Mouse (Mus musculus) liver, embryonic 14.5 days (tissue): ENCODE results near the gene Phldb2. TPM values are rescaled to one million over a fixed set of nuclear protein-coding genes. Genes with fewer than 3 reads are reported as not detected.

Experiments used
- ATAC-seq: fragments of 200-750 bp; cut with Nextera tagmentation; 2 replicates; pipeline ENCODE4 v1.8.0; 2017; ENCODE audit warnings: moderate number of reproducible peaks, mild to moderate bottlenecking, moderate library complexity; ENCODE audit not compliant: insufficient read depth
- DNase-seq, 3 experiments: peaks; one replicate each; pipeline ENCODE4 v3.0.0-alpha.2; 2012 to 2013; ENCODE audit warnings: low read depth in 3 of 3, low spot score in 3 of 3
- H3K27ac ChIP-seq: fragments of 300-500 bp; sonication (generic); 2 replicates; pipeline ENCODE4 v1.5.1; 2014; ENCODE audit warnings: moderate library complexity, mild to moderate bottlenecking, control low read depth, inconsistent platforms
- H3K27me3 ChIP-seq: fragments of 300-500 bp; sonication (generic); 2 replicates; pipeline ENCODE4 v1.6.1; 2014; ENCODE audit warnings: mild to moderate bottlenecking, low read length, moderate library complexity; ENCODE audit not compliant: control insufficient read depth, insufficient read depth
- H3K36me3 ChIP-seq: fragments of 300-500 bp; sonication (generic); replicated peaks from 2 replicates; pipeline ENCODE4 v1.6.1; 2014; ENCODE audit warnings: low read depth; ENCODE audit not compliant: control insufficient read depth, insufficient read depth
- H3K4me1 ChIP-seq, 2 experiments: fragments of 200-500 bp in 1 of 2; fragments of 300-500 bp in 1 of 2; sonication (generic) in 1 of 2; replicated peaks; 2 replicates each; pipeline ENCODE4 v1.6.1; 2012 to 2014; ENCODE audit warnings: antibody characterized with exemption in 1 of 2, inconsistent platforms in 1 of 2, low read length in 1 of 2; ENCODE audit not compliant: control insufficient read depth in 2 of 2, insufficient read depth in 2 of 2
- H3K4me2 ChIP-seq: fragments of 300-500 bp; sonication (generic); 2 replicates; pipeline ENCODE4 v1.6.1; 2014; ENCODE audit warnings: low read depth, mild to moderate bottlenecking, control low read depth, moderate library complexity
- H3K4me3 ChIP-seq, 2 experiments: fragments of 200-500 bp in 1 of 2; fragments of 300-500 bp in 1 of 2; sonication (generic) in 1 of 2; 2 replicates each; pipeline ENCODE4 v1.5.1; 2012 to 2014; ENCODE audit warnings: low read depth in 2 of 2, low read length in 2 of 2, mild to moderate bottlenecking in 2 of 2, control low read depth in 1 of 2, inconsistent platforms in 1 of 2, moderate library complexity in 1 of 2; ENCODE audit not compliant: insufficient read depth in 1 of 2
- H3K9ac ChIP-seq: fragments of 300-500 bp; sonication (generic); replicated peaks from 2 replicates; pipeline ENCODE4 v1.6.1; 2014; ENCODE audit warnings: mild to moderate bottlenecking, control low read depth, moderate library complexity
- H3K9me3 ChIP-seq: fragments of 300-500 bp; sonication (generic); 2 replicates; pipeline ENCODE4 v1.6.1; 2016; ENCODE audit warnings: low read length, mixed read lengths; ENCODE audit not compliant: control insufficient read depth
- CTCF ChIP-seq: IDR thresholded peaks from 2 replicates; pipeline ENCODE4 v1.5.1; 2016; ENCODE audit warnings: antibody characterized with exemption, low read depth, control low read depth
- EP300 ChIP-seq: IDR thresholded peaks from 2 replicates; pipeline ENCODE4 v1.6.1; 2016; ENCODE audit warnings: antibody characterized with exemption, low read depth
- WGBS: fragments of 180-500 bp; shearing (Covaris S2); extraction: QIAGEN DNeasy Blood & Tissue Kit; methylation state at CpG from one replicate; pipeline ENCODE4 v1.1.7; 2014; ENCODE audit not compliant: insufficient replicate concordance; 5-methylcytosine and 5-hydroxymethylcytosine counted together
- polyA plus RNA-seq, 2 experiments: library from polyadenylated mRNA; depleted of rRNA in 1 of 2; stranded (reverse) in 1 of 2; unstranded in 1 of 2; fragments of >200 nt; fragmentation: Nextera tagmentation in 1 of 2; extraction: Ambion mirVana in 1 of 2; gene quantifications; 2 replicates each; pipeline versions ENCODE4 v1.2.1 to v1.2.3; 2012 to 2014

The Phldb2 gene
- polyA plus RNA-seq (2012; rRNA removed) = 9.7 and 9.8 TPM in 2 replicates
- polyA plus RNA-seq (2014; fragmentation: Nextera tagmentation; extraction: Ambion mirVana) = 12.7 and 13.6 TPM in 2 replicates

DNA sequence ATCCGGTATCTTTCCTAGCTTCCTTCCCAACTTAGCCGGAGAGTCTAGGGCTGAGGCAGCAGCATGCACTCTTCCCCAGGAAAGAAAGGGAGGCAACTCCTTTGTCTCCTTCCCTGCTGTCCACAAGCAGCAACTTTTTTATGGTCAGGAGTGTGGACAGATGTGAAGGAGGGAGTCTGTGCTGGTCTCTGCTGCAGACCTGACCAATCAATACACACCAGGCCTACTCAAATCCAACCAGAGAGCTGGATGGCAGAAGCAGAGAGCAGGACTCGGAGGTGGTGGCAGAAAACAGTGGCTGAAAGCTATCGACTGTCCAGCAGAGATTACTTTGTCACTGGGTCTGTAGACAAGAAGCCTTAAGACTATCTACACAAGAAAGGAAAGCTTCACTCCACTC lies at the start of gene Phldb2:
Phldb2 (minus strand) TSS at position 205 of the 400 bp plus-strand sequence.
- ATAC-seq (no peak; the same call in 1 of the 2 replicates), DNase-seq (no peak)
- no peaks in the 10 kb centered on the region for H3K27me3 ChIP-seq
- H3K27ac ChIP-seq = no peak within 1 kb of the TSS
- peak within 1 kb of the TSS; percentile 19 for H3K4me2 ChIP-seq
- H3K4me1 ChIP-seq = peaks cover 0 to 2% of the 10 kb centered on the region in 2 experiments; a peak in 1 of 4 replicates
- no peaks in the 10 kb centered on the region for H3K9me3 ChIP-seq
- no peaks in the 10 kb centered on the region for H3K36me3 ChIP-seq
- H3K4me3 ChIP-seq = peak within 1 kb of the TSS; percentile 23 to 54
- no peak for TF ChIP-seq EP300
- TF ChIP-seq CTCF = no peak
- H3K9ac ChIP-seq = no peak within 1 kb of the TSS
- 50% methylated on average over 4 of the region's 4 CpGs for WGBS

DNA sequence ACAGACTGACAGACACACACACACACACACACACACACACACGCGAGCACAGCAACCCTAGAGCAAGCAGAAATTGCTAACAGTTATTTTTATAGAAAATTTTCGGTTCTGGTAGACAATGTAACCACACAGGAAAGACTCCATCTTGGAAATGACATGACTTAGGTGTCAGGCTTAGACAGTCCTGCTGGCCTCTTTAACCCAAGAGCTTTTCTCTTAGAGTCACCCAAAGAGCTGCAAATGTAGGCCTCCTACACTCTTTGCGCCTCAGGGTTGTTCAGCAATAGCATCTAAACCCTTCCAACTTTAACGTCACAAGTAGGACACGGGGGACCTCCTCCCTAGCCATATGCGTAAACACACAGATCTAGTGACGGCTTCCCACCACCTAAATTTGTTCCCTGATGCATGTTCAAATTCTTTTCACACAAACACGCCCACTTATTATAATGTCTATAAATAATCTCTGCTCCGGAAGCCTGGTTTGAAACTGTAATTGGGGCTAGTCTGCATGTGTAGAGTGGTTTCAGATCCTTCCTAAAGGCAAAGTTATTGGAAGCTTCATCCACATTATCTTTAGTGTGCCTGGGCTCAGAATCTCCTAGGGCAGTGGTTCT lies 48.3 kb upstream of the Phldb2 start:
- no peak overlapping the region for H3K4me3 ChIP-seq
- WGBS = 66% methylated on average over 10 of the region's 10 CpGs
- no peak for ATAC-seq

GRCm38 (mm10) chr16:46000976-46001375 lies 47.6 kb upstream of the Phldb2 start:
- ATAC-seq (no peak), DNase-seq (no peak)
- Histone ChIP-seq H3K36me3 (no peaks in the 10 kb centered on the region), H3K9me3 (no peaks in the 10 kb centered on the region), H3K27ac (no peak overlapping the region), H3K9ac (no peak overlapping the region), H3K4me2 (no peak overlapping the region), H3K4me1 (no peaks in the 10 kb centered on the region), H3K27me3 (no peaks in the 10 kb centered on the region), H3K4me3 (no peak overlapping the region)
- 67% methylated on average over 3 of the region's 3 CpGs for WGBS
- TF ChIP-seq EP300 = no peak
- TF ChIP-seq CTCF = no peak

More for the DNA sequence above, 48.3 kb upstream of the Phldb2 start:
- H3K9me3 ChIP-seq = no peaks in the 10 kb centered on the region
- no peak overlapping the region for H3K9ac ChIP-seq
- H3K4me2 ChIP-seq = no peak overlapping the region
- no peaks in the 10 kb centered on the region for H3K4me1 ChIP-seq
- DNase-seq = no peak
- H3K27me3 ChIP-seq = no peaks in the 10 kb centered on the region
- no peak for TF ChIP-seq CTCF
- TF ChIP-seq EP300 = no peak
- H3K36me3 ChIP-seq = no peaks in the 10 kb centered on the region
- H3K27ac ChIP-seq = no peak overlapping the region

GRCm38 (mm10) chr16:45999374-46000191 lies 46.2 kb upstream of the Phldb2 start:
- no peak for ATAC-seq
- Histone ChIP-seq H3K27me3 (no peaks in the 10 kb centered on the region), H3K9ac (no peak overlapping the region), H3K27ac (no peak overlapping the region), H3K36me3 (no peaks in the 10 kb centered on the region), H3K9me3 (no peaks in the 10 kb centered on the region), H3K4me2 (no peak overlapping the region), H3K4me1 (no peaks in the 10 kb centered on the region), H3K4me3 (no peak overlapping the region)
- TF ChIP-seq EP300 (no peak), CTCF (no peak)
- 59% methylated on average over 10 of the region's 10 CpGs for WGBS
- DNase-seq = no peak

- Histone ChIP-seq H3K4me2 (no peak overlapping the region), H3K4me3 (no peak overlapping the region), H3K36me3 (no peaks in the 10 kb centered on the region), H3K4me1 (no peaks in the 10 kb centered on the region), H3K27ac (no peak overlapping the region), H3K9ac (no peak overlapping the region), H3K27me3 (no peaks in the 10 kb centered on the region), H3K9me3 (no peaks in the 10 kb centered on the region)
- TF ChIP-seq EP300 (no peak), CTCF (no peak)
- ATAC-seq (no peak), DNase-seq (no peak)
- WGBS = 43% methylated on average over 7 of the region's 7 CpGs
Observed at GRCm38 (mm10) chr16:45998231-45998630, 44.8 kb upstream of the Phldb2 start.
